Mouse (Mus musculus): ENCODE measurements at regions not wholly inside any gene's neighbourhood (a gene's known extent, or its start where the extent isn't known, plus 50 kb on each side); places are given as distances from the start of the nearest gene placed in this dataset.

GRCm38 (mm10) chrX:97431391-97431803 lies 54.4 kb upstream of the Eda2r start:
- TF ChIP-seq GATA1 (IDR thresholded peaks at IDR 0.05; ENCODE audit: low read length) (no peak), TAL1 (IDR thresholded peaks at IDR 0.05; ENCODE audit: low read length) (no peak)

All from erythroblast, embryonic 14.5 days (primary cell).